Mouse (Mus musculus) frontal cortex, postnatal 36 days (tissue): ENCODE results near the gene Sik3.
A peak's percentile ranks its signal among the peaks of the same experiment; 100 is the strongest.

Experiments
- DNase-seq, 2 experiments: peaks; one replicate each; pipeline ENCODE4 v3.0.0; 2022; ENCODE audit warnings: low spot score in 2 of 2

Gene Sik3

DNA sequence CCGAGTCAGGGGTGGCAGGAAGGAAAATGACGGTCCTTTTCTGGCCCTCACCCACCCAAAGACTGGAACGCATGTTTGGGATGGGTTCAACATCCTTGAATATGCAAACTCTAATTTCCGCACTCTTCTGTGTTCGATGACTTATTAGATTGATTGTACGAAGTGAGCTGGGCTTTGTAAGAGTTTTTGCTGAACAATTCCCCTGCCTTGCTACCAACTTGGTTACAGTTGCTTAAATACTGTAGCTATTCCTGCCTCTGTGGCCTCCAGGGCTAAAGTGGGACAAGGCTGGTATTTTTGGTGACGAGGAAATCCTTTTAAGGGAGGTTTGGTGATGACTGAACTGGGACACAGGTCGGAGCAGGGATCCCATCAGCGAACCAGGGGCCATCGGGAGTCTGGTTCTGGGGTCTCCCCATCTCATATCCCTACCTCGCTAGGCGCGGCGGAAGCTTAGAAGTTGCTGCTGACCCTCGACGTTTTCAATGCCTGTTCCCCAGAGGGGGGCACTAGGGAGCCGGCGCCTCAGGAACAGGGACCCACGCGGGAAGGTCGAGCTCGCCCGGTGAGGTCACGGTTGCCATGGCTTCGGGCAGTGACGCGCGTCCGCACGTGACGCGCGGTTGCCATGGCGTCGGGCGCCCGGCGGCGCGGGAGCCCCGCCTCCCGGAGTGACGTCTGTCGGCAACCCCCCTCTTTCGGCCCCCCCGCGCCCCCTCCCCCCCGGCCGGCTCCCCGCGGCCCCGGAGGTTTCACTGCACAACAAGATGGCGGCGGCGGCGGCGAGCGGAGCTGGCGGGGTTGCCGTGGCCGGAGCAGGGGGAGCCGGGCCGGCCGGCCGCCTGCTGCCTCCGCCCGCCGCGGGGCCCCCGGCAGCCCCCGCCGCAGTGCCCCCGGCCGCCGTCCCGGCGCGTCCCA is at the start of gene Sik3, which contains the start of gene Pafah1b2:
Gene Sik3, plus strand, starts transcription at position 730 of the 918 bp plus-strand sequence.
Gene Pafah1b2, minus strand, starts transcription at position 600 of the 918 bp plus-strand sequence.
- DNase-seq: peak; percentile 93 to 97

DNA sequence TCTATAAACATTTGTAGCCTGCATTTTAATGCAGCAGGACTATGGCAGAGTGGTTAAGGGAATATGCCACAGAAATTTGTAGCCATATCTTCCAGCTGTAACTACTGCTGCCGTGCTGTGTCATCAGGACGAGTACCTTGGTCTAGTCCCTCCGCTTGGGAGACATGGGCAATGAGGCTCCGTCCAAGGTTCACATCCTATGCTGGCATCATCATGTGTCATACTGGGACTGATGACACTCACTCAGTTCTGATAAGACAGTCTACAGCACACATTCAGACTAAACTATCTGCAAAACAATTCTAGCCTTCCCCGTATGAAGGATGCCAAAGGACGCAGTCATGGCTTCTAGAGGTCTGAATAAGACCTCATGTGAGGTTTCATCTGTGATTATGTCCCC is 49.0 kb upstream of the Sik3 start:
- DNase-seq: no peak

DNA sequence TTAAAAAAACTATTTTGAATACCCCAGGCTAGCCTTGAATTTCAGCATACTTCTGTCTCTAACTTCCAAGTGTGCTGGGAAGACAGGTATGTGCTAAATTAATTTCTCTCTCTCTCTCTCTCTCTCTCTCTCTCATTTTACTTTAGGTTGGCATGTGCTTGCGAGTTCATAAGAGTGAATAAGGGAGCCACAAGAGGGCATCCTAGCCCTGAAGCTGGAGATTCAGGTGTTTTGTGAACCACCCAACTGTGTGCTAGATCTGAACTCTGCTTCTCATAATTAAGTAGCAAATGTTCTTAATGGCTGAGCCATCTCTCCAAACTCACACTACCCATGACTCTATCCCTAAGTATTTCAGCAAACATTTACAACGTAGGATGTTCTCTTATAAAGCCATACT is 35.7 kb upstream of the Sik3 start:
- DNase-seq: no peak

DNA sequence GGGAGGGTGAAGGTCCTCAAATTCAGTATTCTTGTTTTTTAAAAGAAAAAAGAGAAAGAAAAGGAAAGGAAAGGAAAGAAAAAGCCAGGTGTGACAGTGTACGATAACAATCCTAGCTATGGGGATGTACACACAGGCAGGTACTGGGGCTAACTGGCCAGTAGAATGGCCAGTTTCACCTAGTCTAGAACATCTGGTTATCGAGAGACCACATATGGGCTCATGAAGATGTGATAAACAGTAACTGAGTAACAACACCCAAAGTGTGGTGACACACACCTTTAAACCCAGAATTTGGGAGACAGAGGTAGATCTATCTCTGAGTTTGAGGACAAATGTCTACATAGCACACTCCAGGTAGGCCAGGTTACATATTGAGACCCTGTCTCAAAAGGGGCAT is 32.8 kb upstream of the Sik3 start:
- DNase-seq: no peak

DNA sequence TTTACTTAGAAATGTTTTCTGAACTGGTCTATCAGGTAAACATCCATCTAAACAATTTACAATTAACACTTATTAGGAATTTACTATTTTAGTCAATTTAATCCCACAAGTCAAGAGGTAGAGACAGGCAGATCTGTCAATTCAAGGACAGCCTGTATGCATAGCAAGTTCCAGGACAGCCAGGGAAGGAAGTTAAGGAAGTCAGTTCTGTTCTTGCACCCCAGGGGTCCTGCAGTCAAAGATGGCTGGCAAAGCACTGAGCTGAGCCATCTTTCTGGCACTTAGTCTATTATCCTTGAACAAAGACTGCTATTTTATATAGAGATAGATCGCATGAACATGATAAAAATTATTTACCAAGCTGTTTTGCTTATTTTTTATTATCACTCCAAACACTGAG is 32.0 kb upstream of the Sik3 start:
- no peak for DNase-seq

DNA sequence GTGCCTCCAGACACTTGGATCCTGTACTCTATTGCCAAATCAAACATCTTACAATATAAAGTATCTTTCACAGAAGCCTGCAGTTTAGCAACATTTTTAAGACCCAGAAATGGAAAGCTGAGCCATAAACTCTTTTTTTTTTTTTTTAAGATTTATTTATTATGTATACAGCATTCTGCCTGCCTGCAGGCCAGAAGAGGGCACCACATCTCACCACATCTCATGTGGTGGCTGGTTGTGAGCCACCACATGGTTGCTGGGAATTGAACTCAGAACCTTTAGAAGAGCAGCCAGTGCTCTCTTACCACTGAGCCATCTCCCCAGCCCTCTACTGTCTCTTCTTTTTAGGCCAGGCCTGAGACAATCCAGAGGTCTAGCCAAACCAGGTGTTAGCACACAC is 31.3 kb upstream of the Sik3 start:
- no peak for DNase-seq

DNA sequence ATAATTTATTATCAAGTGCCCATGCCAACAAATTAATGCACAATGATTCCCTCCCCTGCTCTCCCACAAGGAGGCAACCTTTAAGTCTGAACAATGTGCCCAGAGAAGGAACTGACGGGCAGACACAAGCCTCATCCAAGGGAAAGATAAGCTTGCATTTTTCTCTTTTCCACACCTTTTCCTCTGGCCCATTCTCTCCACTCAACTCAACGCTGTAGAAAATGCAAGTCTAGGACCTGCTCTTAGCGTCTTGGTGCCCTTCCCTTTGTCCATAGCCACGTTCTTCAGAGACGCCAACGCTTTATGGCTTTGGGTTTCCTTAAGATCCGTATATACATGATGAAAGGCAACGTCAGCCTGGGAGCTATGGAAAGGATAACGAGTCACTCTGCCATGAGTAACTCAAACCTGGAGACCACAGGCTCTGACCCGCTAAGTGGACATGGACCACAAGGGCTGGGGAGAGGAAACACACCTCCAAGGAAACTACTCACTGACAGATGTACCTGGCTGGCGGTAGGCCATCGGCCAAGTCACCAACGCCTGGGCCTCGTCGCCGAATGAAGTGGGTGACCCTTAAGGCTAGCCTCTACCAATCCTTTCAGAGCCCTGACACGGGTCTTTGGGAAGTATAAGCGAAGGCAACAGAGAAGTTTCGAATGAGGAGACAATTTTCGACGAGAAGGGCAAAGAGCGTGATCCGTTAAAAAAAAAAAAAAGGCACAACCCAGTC is 28.8 kb upstream of the Sik3 start:
- peak; percentile 18 to 23 for DNase-seq

DNA sequence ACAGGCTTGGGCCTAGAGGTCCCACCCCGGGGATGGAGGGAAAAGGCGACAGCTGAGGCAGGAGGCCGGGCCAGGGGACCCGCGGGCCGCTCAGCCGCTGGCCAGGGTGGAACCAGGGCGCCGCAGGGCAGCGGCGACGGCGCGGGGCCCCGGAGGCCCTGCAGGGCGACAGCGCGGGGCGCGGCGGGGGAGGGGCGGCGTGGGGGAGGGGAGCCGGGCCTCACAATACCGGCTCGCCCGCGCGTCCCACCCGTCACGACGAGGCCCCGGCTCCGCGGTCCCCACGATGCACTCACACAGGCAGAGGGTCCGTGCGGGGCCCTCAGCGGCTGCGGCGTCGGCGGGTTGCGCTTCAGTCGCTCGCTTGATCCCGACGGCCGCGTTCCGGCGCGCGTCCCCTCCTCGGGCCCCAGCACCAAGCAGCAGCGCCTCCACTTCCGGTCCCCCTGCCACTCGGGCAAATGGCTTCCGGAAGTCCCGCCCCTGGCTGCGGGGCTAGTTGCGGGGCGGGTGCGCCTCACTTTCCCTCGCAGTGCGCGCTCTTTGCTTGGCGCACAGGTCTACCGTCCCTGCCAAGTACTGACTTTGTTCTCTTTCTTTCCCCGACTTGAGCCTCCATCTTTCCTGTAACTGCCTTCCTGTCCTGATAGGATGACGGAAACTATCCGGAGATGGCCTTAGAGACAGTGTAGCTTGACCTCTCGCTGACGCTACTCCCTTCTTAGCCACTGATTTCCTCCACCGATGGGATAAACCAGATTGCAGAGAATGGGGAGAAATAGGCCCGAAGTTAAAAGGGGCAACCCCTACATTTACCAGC is 28.0 kb upstream of the Sik3 start:
- peak; percentile 91 for DNase-seq

DNA sequence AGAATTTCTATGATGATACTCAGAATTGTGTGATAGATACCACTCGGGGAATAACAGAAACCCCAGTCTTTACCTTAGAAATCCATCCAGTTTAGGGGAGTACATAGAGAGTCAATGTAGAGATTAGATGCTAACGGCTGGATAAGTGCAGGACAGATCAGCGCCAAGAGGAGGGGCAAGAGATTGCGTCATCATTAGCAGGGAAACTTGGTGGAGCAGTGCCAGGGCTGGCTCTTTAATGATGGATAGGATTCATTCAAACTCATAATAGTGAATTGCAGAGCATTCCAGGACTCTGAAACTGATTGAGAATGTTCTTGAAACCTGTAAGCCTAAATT is 27.4 kb upstream of the Sik3 start:
- DNase-seq: peak; percentile 23 to 44

DNA sequence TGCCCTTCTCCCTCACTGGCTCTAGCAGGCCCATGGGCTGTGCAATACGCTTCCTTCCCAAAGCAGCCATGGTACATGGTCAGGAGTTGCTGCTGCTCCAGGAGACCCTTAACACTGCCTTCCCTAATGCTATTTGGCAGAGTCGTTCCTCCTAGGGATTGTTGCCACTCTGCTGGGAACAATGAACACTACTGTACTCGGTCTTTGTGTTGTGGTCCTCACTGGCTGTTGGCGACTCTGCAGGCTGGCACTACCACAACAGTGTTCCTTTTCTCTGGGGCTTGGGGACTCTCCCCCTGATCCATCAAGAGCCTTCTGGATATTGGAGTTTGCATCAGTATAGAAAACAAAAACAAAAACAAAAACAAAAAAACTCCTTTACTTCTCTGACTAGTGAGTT is 13.6 kb upstream of the Sik3 start:
- no peak for DNase-seq

DNA sequence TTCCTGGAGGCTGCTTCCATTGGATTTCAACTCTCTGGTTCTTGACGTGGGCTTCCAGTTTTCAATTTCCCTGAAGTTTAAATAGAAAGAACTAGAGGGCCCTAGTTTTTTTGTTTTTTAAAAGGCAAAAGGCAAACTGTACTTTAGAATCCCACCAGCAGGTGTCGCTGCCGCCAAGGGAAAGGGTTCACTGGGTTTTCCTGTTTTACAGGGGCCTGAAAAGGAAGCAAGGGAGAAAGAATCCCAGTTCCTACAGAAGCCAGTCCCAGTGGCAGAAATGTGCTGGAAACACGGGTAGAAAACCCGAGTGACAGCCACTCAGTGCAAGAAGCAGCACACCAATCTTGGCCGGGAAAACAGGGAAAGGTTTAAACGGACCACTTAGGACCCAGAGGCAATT is 8.9 kb upstream of the Sik3 start:
- peak; percentile 88 to 90 for DNase-seq

DNA sequence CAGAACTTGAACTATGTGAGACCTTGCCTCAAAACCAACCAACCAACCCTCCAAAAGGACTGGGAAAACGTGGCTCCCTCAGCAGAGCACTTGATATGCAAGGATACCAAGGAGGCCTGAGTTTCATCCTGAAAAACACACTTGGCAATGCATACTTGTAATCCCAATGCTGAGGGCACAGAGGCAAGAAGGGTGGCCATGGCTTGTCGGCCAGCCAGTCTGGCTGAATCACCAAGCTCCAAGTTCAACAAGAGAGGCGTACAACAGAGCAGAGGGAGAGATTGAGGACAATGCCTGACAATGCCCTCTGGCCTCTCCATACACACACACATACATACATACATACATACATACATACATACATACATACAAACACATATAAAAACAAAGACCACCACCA is 8.1 kb upstream of the Sik3 start:
- DNase-seq: no peak

DNA sequence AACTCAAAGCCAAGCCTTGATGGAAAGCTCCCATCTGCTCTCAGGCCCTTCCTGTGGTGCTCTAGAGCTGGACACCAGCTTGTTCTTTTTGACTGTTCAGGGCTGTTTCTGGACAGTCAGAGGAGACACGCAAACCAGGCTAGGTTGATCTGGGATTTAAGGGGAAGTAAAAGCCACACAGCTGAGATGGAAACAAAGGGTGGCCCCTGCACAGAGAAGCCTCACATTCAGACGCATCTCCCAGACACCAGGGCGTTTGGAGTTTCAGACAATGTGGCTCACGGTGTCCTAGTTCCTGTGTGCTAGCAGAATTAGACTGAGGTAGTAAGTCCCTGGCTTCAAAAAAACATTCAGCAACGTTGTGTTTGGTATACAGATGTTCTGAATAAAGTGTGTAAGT is 6.4 kb upstream of the Sik3 start:
- no peak for DNase-seq

DNA sequence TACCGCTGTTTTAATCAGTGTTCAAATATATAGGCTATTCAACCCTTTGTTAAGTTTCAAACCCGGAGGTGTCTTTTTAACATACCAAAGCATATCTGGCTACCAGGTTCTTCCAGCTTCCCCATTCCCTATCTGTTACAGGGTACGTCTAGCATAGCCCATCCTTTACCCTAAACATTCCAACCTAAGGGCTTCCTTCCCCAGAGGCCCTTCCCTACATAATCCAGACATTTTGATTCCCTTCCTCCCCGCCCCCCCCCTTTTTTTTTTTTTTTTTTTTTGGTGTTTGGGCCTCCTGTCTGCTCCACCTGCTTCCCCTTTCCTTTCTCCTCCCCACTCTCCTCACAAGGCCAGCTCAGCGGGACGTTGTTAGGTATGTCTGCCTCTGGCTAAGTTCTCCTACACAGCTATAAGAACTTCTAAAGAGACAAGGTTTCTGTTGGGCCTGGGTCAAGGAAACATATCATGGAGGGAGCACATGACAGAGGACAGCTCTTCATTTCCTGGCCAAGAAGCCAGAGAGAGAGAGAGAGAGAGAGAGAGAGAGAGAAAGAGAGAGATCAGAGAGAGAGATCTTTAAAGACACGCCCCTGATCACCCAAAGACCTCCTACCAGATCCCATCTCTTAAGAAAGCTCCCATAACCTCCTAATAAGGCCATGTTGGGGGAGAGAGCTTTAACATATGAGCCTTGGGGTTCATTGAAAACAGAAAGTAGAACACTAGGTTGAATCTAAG is 3.5 kb upstream of the Sik3 start:
- no peak for DNase-seq

DNA sequence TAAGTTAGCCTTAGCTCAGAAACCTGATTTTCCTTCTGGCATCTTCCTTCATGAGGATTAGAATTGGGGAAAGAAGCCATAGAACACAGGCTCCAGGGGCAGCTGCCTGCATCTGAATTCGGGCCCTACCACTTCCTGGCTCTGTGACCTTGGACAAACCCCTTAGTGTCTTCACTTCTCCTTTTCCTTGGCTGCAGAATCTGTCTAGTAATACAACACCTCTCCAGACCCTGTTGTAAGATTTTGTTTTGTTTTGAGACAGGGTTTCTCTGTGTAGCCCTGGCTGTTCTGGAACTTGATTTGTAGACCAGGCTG is 3.0 kb upstream of the Sik3 start:
- DNase-seq: no peak

DNA sequence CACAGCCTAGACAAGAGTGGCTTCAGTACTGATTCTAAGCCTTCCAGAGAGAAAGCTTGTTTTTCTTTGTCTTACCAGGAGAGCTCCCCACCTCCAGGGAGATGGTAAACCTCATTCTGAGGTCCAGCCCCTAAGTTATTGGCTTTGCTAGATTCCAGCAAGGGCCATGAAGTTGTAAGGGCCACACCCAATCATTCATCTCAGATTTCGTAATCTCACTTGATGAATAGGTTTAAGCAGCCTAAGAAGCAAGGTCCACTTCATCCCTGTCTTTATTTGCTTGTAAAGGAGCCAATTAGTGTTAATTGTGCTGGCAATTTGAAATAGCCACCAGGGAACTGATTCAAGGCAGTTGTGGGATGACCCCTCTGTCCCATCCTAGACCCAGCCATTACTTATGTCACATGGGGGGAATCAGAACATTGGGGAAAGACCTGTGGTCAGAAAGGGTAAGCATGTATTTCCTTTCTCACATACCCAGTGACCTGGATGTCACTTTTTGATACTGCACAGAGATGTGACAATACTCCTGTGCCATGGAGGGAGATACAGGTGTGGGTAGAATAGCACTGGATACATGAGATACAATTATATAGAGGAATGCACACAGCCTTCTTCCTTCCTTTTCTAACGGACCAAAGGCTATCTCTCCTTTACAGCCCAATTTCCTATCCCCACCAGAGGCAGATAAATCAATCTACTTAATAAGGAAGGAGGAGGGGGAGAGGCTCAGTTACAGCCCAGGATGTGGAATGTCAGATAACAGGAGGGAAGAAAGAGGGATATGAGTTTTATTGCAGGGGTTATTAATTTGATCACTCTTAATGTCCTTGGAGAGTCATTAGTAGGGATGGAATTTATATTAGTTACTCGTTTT is 1.3 kb upstream of the Sik3 start:
- DNase-seq: no peak

DNA sequence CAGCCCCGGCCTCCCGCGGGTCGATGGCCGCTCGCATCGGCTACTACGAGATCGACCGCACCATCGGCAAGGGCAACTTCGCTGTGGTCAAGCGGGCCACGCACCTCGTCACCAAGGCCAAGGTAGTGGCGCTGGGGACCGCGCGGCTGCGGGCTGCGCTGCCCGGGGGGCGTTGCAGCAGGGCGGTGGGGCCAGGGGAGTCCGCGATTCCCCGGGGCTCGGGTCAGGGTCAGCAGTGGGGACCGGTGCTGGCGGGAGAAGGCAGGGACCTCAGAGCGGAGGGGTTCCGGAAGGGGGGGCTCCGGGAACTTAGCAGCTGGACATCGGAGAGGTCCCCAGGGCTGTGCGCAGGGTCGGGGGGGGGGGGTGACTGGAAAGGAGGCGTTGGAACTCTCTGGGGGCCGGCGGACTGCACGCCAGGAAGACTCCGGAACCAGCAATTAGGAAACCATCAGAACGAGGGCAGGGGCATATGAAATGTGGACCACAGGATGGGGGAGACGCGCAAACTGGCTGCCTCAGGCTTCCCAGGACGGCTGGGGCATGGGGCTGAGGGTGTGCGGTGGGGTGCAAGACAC is 478 bp downstream of the Sik3 start:
- DNase-seq: peak in 1 of 2 experiments; percentile 47

DNA sequence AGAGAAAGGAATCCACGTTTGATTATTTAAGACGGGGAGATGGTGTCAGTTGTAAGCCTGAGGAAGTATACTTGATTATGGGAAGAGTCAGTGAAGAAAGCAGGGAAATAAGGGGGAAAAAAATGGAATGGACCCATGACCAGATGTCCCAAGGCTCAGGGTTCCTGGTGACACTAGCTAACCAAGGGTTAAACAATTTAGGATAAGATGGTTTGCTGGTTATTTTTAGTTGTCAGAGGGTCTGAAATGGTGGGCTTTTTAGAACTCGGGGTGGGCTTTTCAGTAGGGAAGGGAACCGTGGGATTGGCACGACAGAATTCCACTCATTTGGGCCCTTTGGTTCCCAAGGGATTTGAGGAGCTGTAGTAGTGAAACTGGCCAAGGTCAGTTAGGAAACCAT is 996 bp downstream of the Sik3 start:
- DNase-seq: no peak

DNA sequence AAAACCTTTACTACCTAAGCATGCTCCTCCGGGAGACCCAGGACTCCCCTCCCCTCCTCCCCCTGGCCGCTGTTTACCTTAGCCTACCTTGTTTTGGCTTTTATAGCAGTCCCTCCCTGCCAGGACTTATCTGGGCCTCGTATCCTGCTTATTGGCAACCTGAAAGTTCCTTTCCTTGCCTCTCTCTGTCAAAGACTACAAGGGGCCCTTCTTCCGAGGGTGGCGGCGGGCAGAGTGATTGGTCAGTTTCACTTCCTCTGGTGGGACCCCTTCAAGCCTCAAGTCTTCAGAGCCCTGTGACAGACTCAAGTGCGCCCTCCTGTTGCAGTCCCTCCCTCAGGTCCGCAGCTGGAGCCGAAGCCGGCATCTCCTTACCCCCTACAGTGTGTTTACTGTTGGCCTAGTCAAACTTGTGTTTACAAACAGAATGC is 1.6 kb downstream of the Sik3 start:
- DNase-seq: no peak

DNA sequence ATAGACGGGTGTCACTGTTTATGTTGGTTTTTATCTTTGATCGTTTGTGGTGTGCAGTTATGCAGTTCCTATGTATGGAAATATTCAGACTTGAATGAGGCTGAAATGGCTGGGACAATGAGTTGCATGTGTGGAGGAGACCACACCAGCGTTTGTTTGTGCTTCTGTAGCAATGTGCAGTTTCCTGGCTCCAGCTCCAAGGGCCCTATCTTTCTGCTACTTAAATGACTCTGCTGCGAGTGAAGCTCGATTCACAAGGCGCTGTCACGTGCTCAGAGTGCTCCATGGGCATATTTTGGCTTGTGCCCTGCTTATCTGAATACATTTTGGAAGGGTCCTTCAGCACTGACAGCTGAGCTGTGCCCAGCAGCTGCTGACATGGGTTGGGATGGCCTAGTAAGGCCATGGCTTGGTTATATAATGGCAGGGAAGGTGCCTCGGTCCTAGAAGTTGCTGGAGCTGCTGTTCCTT is 2.5 kb downstream of the Sik3 start:
- peak; percentile 55 to 71 for DNase-seq
